Mouse (Mus musculus): Measurements from ENCODE around the gene H2afb1.
"Not testable (repeated sequence)": the region's sequence is repeated elsewhere in the genome, so short reads cannot be mapped to it uniquely, and the experiment has no call there.

The H2afb1 gene

DNA sequence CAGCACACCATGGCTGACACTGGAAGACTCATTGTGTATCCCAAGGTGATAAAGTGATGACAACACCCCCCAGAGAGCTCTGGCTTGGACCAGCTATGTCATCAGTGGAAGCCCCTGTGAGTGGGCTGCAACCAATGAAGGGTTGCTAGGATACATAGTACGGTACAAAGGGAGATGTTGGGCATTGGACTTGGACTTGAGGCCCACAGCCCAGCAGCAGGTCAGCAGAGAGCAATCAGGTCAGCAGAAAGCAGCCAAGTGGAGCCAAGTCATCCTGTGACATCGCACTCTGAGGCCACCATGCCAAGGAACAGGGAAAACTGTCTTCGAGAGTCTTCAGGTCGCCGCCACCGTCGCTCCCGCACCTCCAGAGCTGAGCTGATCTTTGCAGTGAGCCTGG lies at the start of gene H2afb1:
TSS of gene H2afb1 (plus strand) at position 301 of the 400 bp plus-strand sequence.
- DNase-seq (ENCODE audit: low spot score), result not testable (repeated sequence)

DNA sequence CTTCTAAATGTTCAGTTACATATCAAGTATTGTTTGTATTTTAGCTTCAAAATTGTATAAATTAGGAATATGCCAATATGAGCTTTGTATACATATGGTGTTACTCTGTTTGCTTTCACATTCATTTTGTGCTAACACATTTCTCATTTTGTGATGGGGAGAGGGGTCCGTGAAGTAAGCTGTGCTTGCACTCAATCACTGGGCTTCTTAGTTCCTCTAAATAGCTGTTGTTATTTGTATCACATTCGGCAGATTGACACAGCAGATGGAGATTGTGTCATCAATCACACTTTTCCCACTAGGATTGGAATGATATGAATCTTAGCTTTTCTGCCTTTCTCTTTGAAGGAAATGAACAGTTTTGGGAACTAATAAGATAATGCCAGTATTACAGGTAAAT lies 21.5 kb downstream of the H2afb1 start:
- no peak for DNase-seq (ENCODE audit: low spot score)

All from ovary, adult 18-20 months (tissue).